Mouse (Mus musculus): ENCODE measurements at regions not wholly inside any gene's neighbourhood (a gene's known extent, or its start where the extent isn't known, plus 50 kb on each side); places are given as distances from the start of the nearest gene placed in this dataset.

DNA sequence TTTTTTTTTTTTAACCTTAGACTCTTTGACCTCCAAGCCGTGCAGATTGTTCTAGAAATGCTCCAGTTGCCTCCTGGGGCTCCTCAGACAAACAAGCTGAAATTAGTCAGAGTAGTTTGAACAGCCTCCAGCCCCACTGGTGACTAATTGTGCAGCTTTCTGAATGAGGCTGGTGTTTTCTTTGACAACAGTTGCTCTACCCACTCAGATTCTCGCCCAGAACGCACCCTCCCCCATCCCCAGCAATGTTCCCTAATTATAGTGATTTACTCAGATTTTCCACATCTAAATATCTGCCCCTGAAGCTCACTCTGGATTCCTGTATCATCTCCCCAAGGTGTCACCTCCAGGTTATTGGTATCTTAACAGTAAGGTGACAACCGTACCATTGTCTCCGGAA, 76.4 kb upstream of the Rybp start:
- TF ChIP-seq CTCF (IDR thresholded peaks at IDR 0.05; ENCODE audit: low read depth) (no peak), EP300 (optimal IDR thresholded peaks at IDR 0.05) (no peak)
